Mouse (Mus musculus) frontal cortex, postnatal 10 days (tissue): ENCODE measurements around the gene Gm21970.
A peak's percentile ranks its signal among the peaks of the same experiment; 100 is the strongest.

ENCODE experiments used
- DNase-seq, 2 experiments: peaks; one replicate each; pipeline ENCODE4 v3.0.0; 2022; ENCODE audit warnings: low spot score in 2 of 2, mixed read lengths in 1 of 2

The Gm21970 gene

GRCm38 (mm10) chr16:91463400-91463799 is 71.9 kb downstream of the Gm21970 start:
- DNase-seq = no peak

- DNase-seq = no peak
Measured at GRCm38 (mm10) chr16:91463836-91464400, 72.4 kb downstream of the Gm21970 start.

GRCm38 (mm10) chr16:91464594-91465504 is 73.3 kb downstream of the Gm21970 start:
- peak; percentile 80 to 85 for DNase-seq

GRCm38 (mm10) chr16:91465505-91466240 is 74.2 kb downstream of the Gm21970 start:
- no peak for DNase-seq

- DNase-seq = no peak
Measured at GRCm38 (mm10) chr16:91466566-91466965, 75.0 kb downstream of the Gm21970 start.
